Mouse (Mus musculus): ENCODE data around the gene Mfsd4b3. TPM values are rescaled to one million over a fixed set of nuclear protein-coding genes. Genes with fewer than 3 reads are reported as not detected.
"Not testable (repeated sequence)": the region's sequence is repeated elsewhere in the genome, so short reads cannot be mapped to it uniquely, and the experiment has no call there.

Gene Mfsd4b3
- polyA plus RNA-seq (2015; fragmentation: Nextera tagmentation; extraction: Ambion mirVana), result 5.5 and 5.6 TPM in 2 replicates

DNA sequence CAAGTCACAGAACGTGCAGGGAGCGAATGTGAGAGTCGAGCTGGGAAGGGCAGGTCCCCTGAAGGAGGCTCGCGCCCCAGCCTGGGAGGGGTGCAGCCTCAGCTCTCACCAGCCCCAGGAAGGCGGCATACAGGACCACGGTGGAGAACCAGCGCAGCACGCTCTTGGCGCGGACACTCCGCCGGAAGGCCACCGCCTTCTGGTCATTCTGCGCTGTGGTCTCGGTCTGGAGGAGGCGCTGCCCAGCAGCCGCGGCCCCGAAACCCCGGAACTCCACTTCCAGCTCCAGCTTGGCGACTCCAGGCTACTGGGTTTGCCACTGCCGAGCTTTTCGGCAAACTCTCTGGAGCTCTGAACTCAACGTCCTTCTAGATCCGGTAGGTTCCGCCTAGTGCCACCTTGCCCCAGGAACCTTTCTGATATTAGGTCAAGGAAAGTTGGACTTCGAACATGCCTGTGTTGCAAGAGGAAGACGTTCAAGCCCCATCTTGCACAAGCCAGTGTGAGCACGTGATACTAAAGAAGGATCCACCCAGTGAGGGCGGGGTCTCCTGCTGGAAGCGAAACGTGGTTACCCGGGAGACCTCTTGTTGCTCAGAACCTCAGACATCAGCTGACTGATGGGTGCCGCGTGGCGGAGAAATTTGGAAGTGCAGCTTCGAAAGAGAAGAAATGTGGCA lies at the start of gene Mfsd4b3:
TSS of gene Mfsd4b3 (minus strand) at position 393 of the 680 bp plus-strand sequence.
- Histone ChIP-seq H3K4me1 (replicated peaks) (peaks cover 4% of the 10 kb centered on the region; the same call in 1 of the 2 replicates), H3K9me3 (no peaks in the 10 kb centered on the region), H3K9ac (peak within 1 kb of the TSS; percentile 45), H3K36me3 (no peaks in the 10 kb centered on the region), H3K4me3 (replicated peaks) (peak within 1 kb of the TSS; percentile 49), H3K27me3 (replicated peaks) (no peaks in the 10 kb centered on the region), H3K4me2 (replicated peaks) (peak within 1 kb of the TSS; percentile 79), H3K27ac (peak within 1 kb of the TSS; percentile 82)
- under 1% methylated on average over 38 of the region's 38 CpGs for WGBS
- peak; percentile 99 for ATAC-seq

- H3K4me2 ChIP-seq (replicated peaks), result no peak overlapping the region
- H3K36me3 ChIP-seq, result no peaks in the 10 kb centered on the region
- no peaks in the 10 kb centered on the region for H3K4me1 ChIP-seq (replicated peaks)
- H3K9ac ChIP-seq, result no peak overlapping the region
- no peaks in the 10 kb centered on the region for H3K9me3 ChIP-seq
- no peak for ATAC-seq
- no peak overlapping the region for H3K27ac ChIP-seq
- no peaks in the 10 kb centered on the region for H3K27me3 ChIP-seq (replicated peaks)
- WGBS, result 81% methylated on average over 11 of the region's 11 CpGs
- no peak overlapping the region for H3K4me3 ChIP-seq (replicated peaks)
Observed at GRCm38 (mm10) chr10:40009591-40009990, 49.6 kb upstream of the Mfsd4b3 start.

DNA sequence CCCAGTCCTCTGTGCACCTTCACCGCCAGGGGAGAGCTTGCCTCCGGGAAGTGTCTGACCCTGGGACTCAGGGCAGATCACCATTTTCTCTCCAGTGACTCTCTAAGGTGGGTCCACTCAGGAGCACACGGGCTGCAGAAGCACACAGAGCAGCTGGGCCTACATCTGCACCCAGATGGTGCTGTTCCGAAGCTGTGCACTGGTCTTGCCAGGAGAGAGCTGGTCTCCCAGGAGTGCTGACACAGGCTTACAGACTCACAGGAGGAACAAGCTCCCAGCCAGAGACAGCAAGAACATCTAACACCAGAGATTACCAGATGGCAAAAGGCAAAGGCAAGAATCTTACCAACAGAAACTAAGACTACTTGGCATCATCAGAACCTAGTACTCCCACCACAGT lies 48.9 kb upstream of the Mfsd4b3 start:
- not testable (repeated sequence) for H3K27ac ChIP-seq; H3K4me1 ChIP-seq (replicated peaks); H3K36me3 ChIP-seq; H3K9me3 ChIP-seq; H3K4me3 ChIP-seq (replicated peaks); H3K27me3 ChIP-seq (replicated peaks); H3K9ac ChIP-seq; H3K4me2 ChIP-seq (replicated peaks); ATAC-seq
- WGBS, result 66% methylated on average over 4 of the region's 4 CpGs

DNA sequence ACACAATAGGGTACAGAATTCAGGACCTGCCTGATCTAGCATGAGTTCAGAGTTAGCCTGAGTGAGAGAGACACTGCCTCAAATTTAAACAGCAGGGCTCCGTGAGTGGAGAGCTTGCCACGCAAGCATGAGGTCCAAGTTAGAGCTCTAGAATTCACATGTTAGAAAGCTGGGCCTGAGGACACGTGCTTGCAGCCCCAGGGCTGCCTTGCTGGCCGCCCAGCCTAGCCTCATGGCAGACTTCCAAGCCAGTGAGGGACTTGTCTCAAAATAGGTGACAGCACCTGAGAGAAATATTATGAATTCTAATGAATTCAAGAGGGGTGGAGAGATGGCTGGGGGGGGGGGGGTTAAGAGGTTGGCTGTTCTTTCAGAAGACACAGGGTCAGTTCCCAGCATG lies 48.0 kb upstream of the Mfsd4b3 start:
- H3K27ac ChIP-seq, result no peak overlapping the region

GRCm38 (mm10) chr10:40006963-40007362 lies 47.0 kb upstream of the Mfsd4b3 start:
- 70% methylated on average over 10 of the region's 10 CpGs for WGBS

More for the DNA sequence above, 48.0 kb upstream of the Mfsd4b3 start:
- Histone ChIP-seq H3K4me1 (replicated peaks) (no peaks in the 10 kb centered on the region), H3K36me3 (no peaks in the 10 kb centered on the region), H3K4me3 (replicated peaks) (no peak overlapping the region), H3K4me2 (replicated peaks) (no peak overlapping the region), H3K9ac (no peak overlapping the region), H3K9me3 (no peaks in the 10 kb centered on the region), H3K27me3 (replicated peaks) (no peaks in the 10 kb centered on the region)
- no peak for ATAC-seq
- WGBS, result 87% methylated on average over 4 of the region's 4 CpGs

GRCm38 (mm10) chr10:40000746-40001145 lies 40.8 kb upstream of the Mfsd4b3 start:
- H3K4me1 ChIP-seq (replicated peaks), result no peaks in the 10 kb centered on the region
- H3K4me2 ChIP-seq (replicated peaks), result no peak overlapping the region
- no peaks in the 10 kb centered on the region for H3K27me3 ChIP-seq (replicated peaks)
- 89% methylated on average over 2 of the region's 2 CpGs for WGBS
- no peaks in the 10 kb centered on the region for H3K9me3 ChIP-seq
- H3K36me3 ChIP-seq, result no peaks in the 10 kb centered on the region
- H3K9ac ChIP-seq, result no peak overlapping the region
- no peak overlapping the region for H3K27ac ChIP-seq
- ATAC-seq, result no peak
- H3K4me3 ChIP-seq (replicated peaks), result no peak overlapping the region

More at GRCm38 (mm10) chr10:40006963-40007362, 47.0 kb upstream of the Mfsd4b3 start:
- Histone ChIP-seq H3K9ac (no peak overlapping the region), H3K4me2 (replicated peaks) (no peak overlapping the region), H3K4me3 (replicated peaks) (no peak overlapping the region), H3K9me3 (no peaks in the 10 kb centered on the region), H3K4me1 (replicated peaks) (no peaks in the 10 kb centered on the region), H3K36me3 (no peaks in the 10 kb centered on the region), H3K27me3 (replicated peaks) (no peaks in the 10 kb centered on the region), H3K27ac (no peak overlapping the region)
- ATAC-seq, result no peak

DNA sequence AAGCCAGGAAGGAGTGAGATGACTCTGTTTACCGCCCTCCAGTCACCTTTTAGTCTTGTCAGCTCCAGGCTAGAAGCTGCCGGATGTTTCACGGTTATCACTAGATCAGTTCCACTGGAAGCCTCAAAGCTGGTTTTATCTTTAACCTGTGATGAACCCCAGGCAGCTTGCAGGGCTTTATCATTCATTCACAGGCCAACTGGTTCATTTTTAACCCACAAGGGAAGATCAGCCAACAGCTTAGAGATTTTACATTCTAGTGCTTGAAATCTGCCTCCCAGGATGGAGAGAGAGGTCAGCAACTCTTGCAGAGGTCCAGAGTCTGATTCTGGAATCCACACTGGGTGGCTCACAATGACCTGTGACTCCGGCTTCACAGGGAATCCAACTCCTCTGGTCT lies 31.2 kb upstream of the Mfsd4b3 start:
- Histone ChIP-seq H3K27me3 (replicated peaks) (no peaks in the 10 kb centered on the region), H3K9ac (no peak overlapping the region), H3K4me1 (replicated peaks) (no peaks in the 10 kb centered on the region), H3K27ac (no peak overlapping the region), H3K4me2 (replicated peaks) (no peak overlapping the region), H3K4me3 (replicated peaks) (no peak overlapping the region), H3K36me3 (no peaks in the 10 kb centered on the region), H3K9me3 (no peaks in the 10 kb centered on the region)
- ATAC-seq, result no peak
- WGBS, result 47% methylated on average over 4 of the region's 4 CpGs

DNA sequence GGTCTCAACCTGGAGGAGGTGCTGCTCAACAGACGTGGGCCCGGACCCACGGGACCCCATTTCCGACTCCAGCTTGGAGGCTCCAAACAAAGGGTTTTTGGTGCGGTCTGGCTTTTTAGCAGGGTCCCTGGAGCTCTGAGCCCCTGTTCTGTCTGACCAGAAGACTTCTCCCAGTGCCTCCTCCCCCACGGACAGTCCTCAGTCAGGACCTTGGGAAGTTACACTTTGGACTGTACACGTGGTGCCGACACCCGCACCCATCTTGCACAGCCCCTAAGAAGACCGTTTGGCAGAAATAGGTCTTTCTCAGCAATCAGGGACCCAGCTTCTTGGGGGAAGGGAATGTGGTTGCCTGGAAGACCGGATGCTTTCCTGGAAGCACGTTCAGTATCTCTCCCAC lies 26.5 kb upstream of the Mfsd4b3 start, which contains the start of gene Mfsd4b5:
TSS of gene Mfsd4b5 (minus strand) at position 181 of the 400 bp plus-strand sequence.
- no peak within 1 kb of the TSS for H3K9ac ChIP-seq

GRCm38 (mm10) chr10:39982604-39983003 lies 22.7 kb upstream of the Mfsd4b3 start:
- no peak overlapping the region for H3K27ac ChIP-seq

More for the DNA sequence above, 26.5 kb upstream of the Mfsd4b3 start, which contains the start of gene Mfsd4b5:
- H3K4me1 ChIP-seq (replicated peaks), result no peaks in the 10 kb centered on the region
- ATAC-seq, result no peak
- no peak within 1 kb of the TSS for H3K4me3 ChIP-seq (replicated peaks)
- H3K9me3 ChIP-seq, result no peaks in the 10 kb centered on the region
- no peak within 1 kb of the TSS for H3K27ac ChIP-seq
- H3K36me3 ChIP-seq, result no peaks in the 10 kb centered on the region
- WGBS, result 85% methylated on average over 12 of the region's 12 CpGs
- no peaks in the 10 kb centered on the region for H3K27me3 ChIP-seq (replicated peaks)
- H3K4me2 ChIP-seq (replicated peaks), result no peak within 1 kb of the TSS

GRCm38 (mm10) chr10:39978231-39978630 lies 18.3 kb upstream of the Mfsd4b3 start:
- Histone ChIP-seq H3K4me1 (replicated peaks) (no peaks in the 10 kb centered on the region), H3K36me3 (no peaks in the 10 kb centered on the region), H3K9me3 (no peaks in the 10 kb centered on the region), H3K4me2 (replicated peaks) (no peak overlapping the region), H3K27ac (no peak overlapping the region), H3K9ac (no peak overlapping the region), H3K27me3 (replicated peaks) (no peaks in the 10 kb centered on the region), H3K4me3 (replicated peaks) (no peak overlapping the region)
- WGBS, result 100% methylated on average over 1 of the region's 1 CpGs
- ATAC-seq, result no peak

More at GRCm38 (mm10) chr10:39982604-39983003, 22.7 kb upstream of the Mfsd4b3 start:
- H3K4me2 ChIP-seq (replicated peaks), result no peak overlapping the region
- H3K36me3 ChIP-seq, result no peaks in the 10 kb centered on the region
- no peak for ATAC-seq
- no peak overlapping the region for H3K4me3 ChIP-seq (replicated peaks)
- no peaks in the 10 kb centered on the region for H3K9me3 ChIP-seq
- WGBS, result 62% methylated on average over 5 of the region's 5 CpGs
- H3K9ac ChIP-seq, result no peak overlapping the region
- no peaks in the 10 kb centered on the region for H3K4me1 ChIP-seq (replicated peaks)
- no peaks in the 10 kb centered on the region for H3K27me3 ChIP-seq (replicated peaks)

DNA sequence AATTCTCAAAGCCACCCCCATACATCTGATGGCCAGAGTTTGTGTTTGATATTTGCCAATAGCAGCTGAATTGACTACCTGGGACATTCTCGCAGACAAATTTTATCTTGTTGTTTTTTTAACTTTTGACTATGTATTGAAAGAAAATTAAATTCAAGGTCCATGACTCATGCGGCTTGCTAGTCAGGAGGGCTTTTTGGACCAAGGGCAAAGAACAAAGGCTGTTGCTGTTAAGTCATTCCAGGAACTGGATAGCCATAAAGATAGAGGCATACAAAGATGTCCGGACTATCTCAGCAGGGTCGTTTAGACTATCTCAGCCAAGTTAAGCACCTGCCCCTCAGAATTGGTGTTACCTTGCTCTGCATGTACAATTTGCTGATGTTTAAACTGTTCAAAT lies 17.4 kb upstream of the Mfsd4b3 start:
- Histone ChIP-seq H3K4me3 (replicated peaks) (no peak overlapping the region), H3K27me3 (replicated peaks) (no peaks in the 10 kb centered on the region), H3K4me1 (replicated peaks) (no peaks in the 10 kb centered on the region), H3K27ac (no peak overlapping the region), H3K36me3 (no peaks in the 10 kb centered on the region), H3K4me2 (replicated peaks) (no peak overlapping the region), H3K9me3 (no peaks in the 10 kb centered on the region), H3K9ac (no peak overlapping the region)
- WGBS, result 90% methylated on average over 4 of the region's 4 CpGs
- ATAC-seq, result no peak

DNA sequence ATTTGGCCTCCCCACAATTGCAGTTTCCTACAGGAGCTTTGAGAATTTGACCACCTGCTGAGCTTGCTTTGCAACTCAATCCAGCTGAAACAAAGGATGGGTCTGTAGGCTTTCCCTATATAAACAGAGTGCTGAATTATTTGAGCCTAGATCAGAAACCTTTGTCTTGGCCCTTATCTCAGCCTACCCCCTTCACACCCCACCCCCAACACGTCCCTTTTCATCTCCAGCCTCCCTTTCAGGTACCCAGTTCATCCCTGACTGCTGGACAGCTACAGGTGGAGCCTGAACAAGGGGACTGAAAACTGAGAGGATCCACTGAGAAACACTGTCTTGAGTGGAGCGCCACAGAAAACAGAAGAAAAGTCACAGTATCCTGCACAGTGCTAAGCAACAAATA lies 15.8 kb upstream of the Mfsd4b3 start:
- ATAC-seq, result no peak
- H3K4me3 ChIP-seq (replicated peaks), result no peak overlapping the region
- WGBS, result 44% methylated on average over 2 of the region's 2 CpGs

DNA sequence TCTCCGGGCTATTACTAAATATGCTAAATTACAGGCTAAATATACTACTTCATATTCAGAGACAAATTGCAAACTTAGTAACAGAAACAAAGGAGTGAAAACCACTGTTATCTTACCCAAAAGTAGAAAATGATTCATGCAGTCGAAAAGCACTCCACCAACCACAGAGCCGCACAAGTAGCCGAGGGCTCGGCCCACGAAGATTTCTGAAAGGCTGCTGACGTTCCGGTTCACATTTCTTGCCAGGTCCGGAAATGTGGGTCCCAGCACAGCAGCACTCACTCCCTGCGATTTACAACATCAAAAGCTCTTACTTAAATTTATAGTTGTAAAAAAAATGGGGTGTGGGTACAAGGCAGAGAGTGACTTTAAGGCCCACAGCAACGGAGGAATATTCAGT lies 15.0 kb upstream of the Mfsd4b3 start:
- H3K9me3 ChIP-seq, result no peaks in the 10 kb centered on the region
- no peak overlapping the region for H3K27ac ChIP-seq
- H3K4me3 ChIP-seq (replicated peaks), result no peak overlapping the region
- H3K27me3 ChIP-seq (replicated peaks), result no peaks in the 10 kb centered on the region
- no peak overlapping the region for H3K4me2 ChIP-seq (replicated peaks)
- WGBS, result 67% methylated on average over 11 of the region's 11 CpGs
- no peak overlapping the region for H3K9ac ChIP-seq
- no peaks in the 10 kb centered on the region for H3K4me1 ChIP-seq (replicated peaks)
- no peak for ATAC-seq
- H3K36me3 ChIP-seq, result no peaks in the 10 kb centered on the region

More for the DNA sequence above, 15.8 kb upstream of the Mfsd4b3 start:
- no peak overlapping the region for H3K9ac ChIP-seq
- no peaks in the 10 kb centered on the region for H3K36me3 ChIP-seq
- no peaks in the 10 kb centered on the region for H3K4me1 ChIP-seq (replicated peaks)
- no peak overlapping the region for H3K4me2 ChIP-seq (replicated peaks)
- H3K27ac ChIP-seq, result no peak overlapping the region
- H3K9me3 ChIP-seq, result no peaks in the 10 kb centered on the region
- H3K27me3 ChIP-seq (replicated peaks), result no peaks in the 10 kb centered on the region

Measured in intestine, embryonic 15.5 days (tissue).